8 mouse cellular contexts compared by ENCODE assay signal in the genomic region with DNA sequence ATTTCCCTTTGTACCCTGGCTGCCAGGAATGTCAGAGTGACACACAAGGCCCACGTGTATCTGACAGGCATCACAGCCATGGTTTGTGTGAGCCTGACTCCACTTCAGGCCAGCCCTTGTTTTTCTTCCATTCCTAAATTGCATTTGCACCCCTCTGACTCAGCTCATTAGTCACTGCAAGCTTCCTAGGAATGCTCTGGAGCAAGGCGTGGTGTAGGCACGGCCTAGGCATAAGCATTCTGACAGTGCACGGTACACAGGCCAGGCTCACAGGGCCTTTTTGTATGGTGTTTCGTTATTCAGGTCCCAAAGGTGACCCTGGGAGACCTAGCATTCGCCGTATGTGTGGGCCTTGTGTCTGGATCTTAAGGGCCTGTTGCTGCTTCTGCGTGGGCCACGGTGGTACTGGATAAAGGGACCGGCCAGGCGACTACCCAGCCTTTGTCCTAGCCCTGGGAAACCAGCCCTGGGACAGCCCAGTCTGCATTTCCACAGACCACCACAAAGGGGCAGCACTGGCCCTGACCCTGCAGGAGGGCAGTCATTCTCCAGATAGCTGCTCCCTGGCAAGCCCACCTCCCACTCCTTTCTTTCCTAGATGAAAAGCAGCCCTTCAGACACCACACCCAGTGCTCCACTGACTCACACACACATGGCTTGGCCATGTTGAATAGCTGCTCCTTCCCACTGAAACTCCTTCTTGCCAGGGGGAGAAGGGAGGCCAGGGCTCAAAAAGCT. TPM values are rescaled to one million over a fixed set of nuclear protein-coding genes. Genes with fewer than 3 reads are reported as not detected.
DNase-seq lines count a peak whose midpoint lies in the region; ATAC-seq lines count a peak whose summit lies in the region.

No protein-coding gene starts in this region.

- H3K9ac ChIP-seq in lung, embryonic 16.5 days (ENCODE audit: low read length) = no peak overlapping the region
- no peak overlapping the region for H3K9ac ChIP-seq in stomach, embryonic 16.5 days (ENCODE audit: low read length)

- H3K9me3 ChIP-seq in lung, embryonic 16.5 days (ENCODE audit: control insufficient read depth, low read length) = no peaks in the 10 kb centered on the region
- H3K9me3 ChIP-seq in stomach, embryonic 16.5 days (replicated peaks; ENCODE audit: control insufficient read depth, low read length) = no peaks in the 10 kb centered on the region

- intact Hi-C loops in heart, postnatal 36 days (cut with DNase I) = loop anchor here (1.0 to 5.0 kb wide), 3 partner anchors 16 to 360 kb away; partner anchors contain the start of gene Cyb5r3

- H3K27ac ChIP-seq in lung, embryonic 16.5 days (ENCODE audit: low read length) = no peak overlapping the region
- H3K27ac ChIP-seq in stomach, embryonic 16.5 days (ENCODE audit: low read length) = peak overlapping the region; percentile 62; the same call in 1 of the 2 replicates

- WGBS in lung, embryonic 16.5 days = 69% methylated on average over 11 of the region's 11 CpGs
- 70% methylated on average over 11 of the region's 11 CpGs for WGBS in stomach, embryonic 16.5 days

- peaks cover 33% of the 10 kb centered on the region for H3K36me3 ChIP-seq in lung, embryonic 16.5 days (ENCODE audit: control insufficient read depth, insufficient read depth, low read length)
- peaks cover 19% of the 10 kb centered on the region for H3K36me3 ChIP-seq in stomach, embryonic 16.5 days (ENCODE audit: control insufficient read depth, insufficient read depth, low read length)

- H3K4me3 ChIP-seq in lung, embryonic 16.5 days (ENCODE audit: low read length) = no peak overlapping the region
- H3K4me3 ChIP-seq in stomach, embryonic 16.5 days (replicated peaks; ENCODE audit: low read length) = no peak overlapping the region

- DNase-seq in adrenal gland, adult (ENCODE audit: inconsistent age in 2 of 2, low spot score in 1 of 2) = peak; percentile 67 to 89
- no peak for DNase-seq in adrenal gland, postnatal 4 days (ENCODE audit: low spot score in 2 of 2)
- DNase-seq in ovary, postnatal 36 days (ENCODE audit: low spot score) = peak; percentile 70
- DNase-seq in ovary, adult 18-20 months (ENCODE audit: low spot score) = no peak
- peak; percentile 66 for DNase-seq in embryo, embryonic 9.5 days (ENCODE audit: extremely low spot score)
- peak; percentile 75 to 78 for DNase-seq in heart, postnatal 36 days

- H3K4me2 ChIP-seq in lung, embryonic 16.5 days (ENCODE audit: low read depth, low read length) = no peak overlapping the region
- H3K4me2 ChIP-seq in stomach, embryonic 16.5 days (ENCODE audit: low read depth, low read length) = no peak overlapping the region

- peak; percentile 51; the same call in 1 of the 2 replicates for ATAC-seq in lung, embryonic 16.5 days (ENCODE audit: low read depth)
- ATAC-seq in stomach, embryonic 16.5 days (ENCODE audit: insufficient read depth, low FRiP score) = peak; percentile 35; the same call in 1 of the 2 replicates

- H3K4me1 ChIP-seq in lung, embryonic 16.5 days (replicated peaks; ENCODE audit: control insufficient read depth, insufficient read depth, low read length) = no peaks in the 10 kb centered on the region
- H3K4me1 ChIP-seq in stomach, embryonic 16.5 days (ENCODE audit: control insufficient read depth, insufficient read depth, low read length) = no peaks in the 10 kb centered on the region

- no peaks in the 10 kb centered on the region for H3K27me3 ChIP-seq in lung, embryonic 16.5 days (ENCODE audit: control insufficient read depth, insufficient read depth, low read depth, low read length)
- H3K27me3 ChIP-seq in stomach, embryonic 16.5 days (ENCODE audit: control insufficient read depth, insufficient read depth, low read length) = no peaks in the 10 kb centered on the region

RNA-seq across cellular contexts. Expression of gene Poldip3, which starts 7.9 kb away (rescaled TPM):
- 100 to 1,000 TPM; 148 to 152 TPM for total RNA-seq in adrenal gland, postnatal 4 days (2021)
- total RNA-seq in heart, postnatal 36 days (2021) = 10 to 100 TPM; 26.6 to 29.1 TPM
- 137 TPM in 2 replicates for polyA plus RNA-seq in lung, embryonic 16.5 days (2015; fragmentation: Nextera tagmentation; extraction: Ambion mirVana)
- polyA plus RNA-seq in stomach, embryonic 16.5 days (2015; fragmentation: Nextera tagmentation; extraction: Ambion mirVana) = 121 and 128 TPM in 2 replicates

RNA-seq across cellular contexts. Expression of gene Cyb5r3, which starts 15.3 kb away (rescaled TPM):
- 100 to 1,000 TPM; 201 to 210 TPM for total RNA-seq in adrenal gland, postnatal 4 days (2021)
- total RNA-seq in heart, postnatal 36 days (2021) = 10 to 100 TPM; 88.0 to 94.8 TPM
- 184 and 192 TPM in 2 replicates for polyA plus RNA-seq in lung, embryonic 16.5 days (2015; fragmentation: Nextera tagmentation; extraction: Ambion mirVana)
- 211 and 262 TPM in 2 replicates for polyA plus RNA-seq in stomach, embryonic 16.5 days (2015; fragmentation: Nextera tagmentation; extraction: Ambion mirVana)

RNA-seq across cellular contexts. Expression of gene Rrp7a, which starts 34.5 kb away (rescaled TPM):
- total RNA-seq in adrenal gland, postnatal 4 days (2021) = 100 to 1,000 TPM; 105 to 108 TPM
- total RNA-seq in heart, postnatal 36 days (2021) = 10 to 100 TPM; 42.3 to 42.8 TPM
- 62.9 and 66.2 TPM in 2 replicates for polyA plus RNA-seq in lung, embryonic 16.5 days (2015; fragmentation: Nextera tagmentation; extraction: Ambion mirVana)
- polyA plus RNA-seq in stomach, embryonic 16.5 days (2015; fragmentation: Nextera tagmentation; extraction: Ambion mirVana) = 65.5 and 66.0 TPM in 2 replicates

Comparison
In these comparisons a context has a peak if more than half of its experiments do, and no peak if none do; other contexts are left out.
1. DNase-seq: peak in adrenal gland, adult (2 of 2), ovary, postnatal 36 days (single experiment), embryo, embryonic 9.5 days (single experiment) and heart, postnatal 36 days (2 of 2); none in adrenal gland, postnatal 4 days (0 of 2) and ovary, adult 18-20 months (single experiment).
2. RNA of gene Poldip3, which starts 7.9 kb away (total RNA-seq): 148 to 152 TPM in adrenal gland, postnatal 4 days; 26.6 to 29.1 TPM in heart, postnatal 36 days; every median in the first group is over 4 times any median in the second.